Mouse (Mus musculus) neural tube, embryonic 15.5 days (tissue): ENCODE results near the gene Hoxa7. TPM values are rescaled to one million over a fixed set of nuclear protein-coding genes. Genes with fewer than 3 reads are reported as not detected.

ENCODE experiments used
- ATAC-seq: fragments of 200-750 bp; cut with Nextera tagmentation; 2 replicates; pipeline ENCODE4 v1.8.0; 2017; ENCODE audit warnings: mild to moderate bottlenecking, moderate TSS enrichment, moderate library complexity; ENCODE audit not compliant: low FRiP score
- H3K27ac ChIP-seq: fragments of 300-500 bp; sonication (generic); replicated peaks from 2 replicates; pipeline ENCODE4 v1.5.1; 2015; ENCODE audit warnings: mild to moderate bottlenecking, inconsistent platforms
- H3K27me3 ChIP-seq: fragments of 300-500 bp; sonication (generic); replicated peaks from 2 replicates; pipeline ENCODE4 v1.6.1; 2015; ENCODE audit warnings: inconsistent platforms
- H3K36me3 ChIP-seq: fragments of 300-500 bp; sonication (generic); 2 replicates; pipeline ENCODE4 v1.6.1; 2015; ENCODE audit warnings: inconsistent platforms
- H3K4me1 ChIP-seq: fragments of 300-500 bp; sonication (generic); 2 replicates; pipeline ENCODE4 v1.6.1; 2015; ENCODE audit warnings: inconsistent platforms
- H3K4me2 ChIP-seq: fragments of 300-500 bp; sonication (generic); 2 replicates; pipeline ENCODE4 v1.6.1; 2015; ENCODE audit warnings: inconsistent platforms, mild to moderate bottlenecking, moderate library complexity
- H3K4me3 ChIP-seq: fragments of 300-500 bp; sonication (generic); replicated peaks from 2 replicates; pipeline ENCODE4 v1.5.1; 2015; ENCODE audit warnings: mild to moderate bottlenecking, inconsistent platforms
- H3K9ac ChIP-seq: fragments of 300-500 bp; sonication (generic); replicated peaks from 2 replicates; pipeline ENCODE4 v1.6.1; 2015; ENCODE audit warnings: mild to moderate bottlenecking, inconsistent platforms
- H3K9me3 ChIP-seq: fragments of 300-500 bp; sonication (generic); replicated peaks from 2 replicates; pipeline ENCODE4 v1.6.1; 2016; ENCODE audit warnings: inconsistent platforms
- WGBS: fragments of 180-500 bp; shearing (Covaris S2); methylation state at CpG from one replicate; pipeline ENCODE4 v1.1.7; 2015; ENCODE audit warnings: mixed read lengths; 5-methylcytosine and 5-hydroxymethylcytosine counted together
- microRNA counts: library from miRNA; unstranded; fragments of <30 nt; microRNA quantifications from one replicate; lab custom pipeline; 2016
- microRNA-seq: library from miRNA; unstranded; fragments of <30 nt; microRNA quantifications from one replicate; pipeline ENCODE4, GENCODE M21; 2017
- polyA plus RNA-seq: library from polyadenylated mRNA; unstranded; fragments of >200 nt; fragmentation: Nextera tagmentation; extraction: Ambion mirVana; gene quantifications from 2 replicates; pipeline ENCODE4 v1.2.1, GENCODE M21; 2015

Gene Hoxa7
- polyA plus RNA-seq, 1 experiment from 2014 or later, result 109 TPM

- Histone ChIP-seq H3K9me3 (no peaks in the 10 kb centered on the region), H3K4me3 (0 out of 2 replicates have a peak overlapping the region, but pooled peaks have one; percentile 12), H3K9ac (peak overlapping the region; percentile 21), H3K27me3 (no peaks in the 10 kb centered on the region), H3K27ac (peak overlapping the region; percentile 91), H3K4me1 (peaks cover 94% of the 10 kb centered on the region), H3K4me2 (peak overlapping the region; percentile 86), H3K36me3 (no peaks in the 10 kb centered on the region)
- ATAC-seq, result no peak
- 18% methylated on average over 4 of the region's 4 CpGs for WGBS
Measured at GRCm38 (mm10) chr6:52166431-52167077, 55.1 kb downstream of the Hoxa7 start.

DNA sequence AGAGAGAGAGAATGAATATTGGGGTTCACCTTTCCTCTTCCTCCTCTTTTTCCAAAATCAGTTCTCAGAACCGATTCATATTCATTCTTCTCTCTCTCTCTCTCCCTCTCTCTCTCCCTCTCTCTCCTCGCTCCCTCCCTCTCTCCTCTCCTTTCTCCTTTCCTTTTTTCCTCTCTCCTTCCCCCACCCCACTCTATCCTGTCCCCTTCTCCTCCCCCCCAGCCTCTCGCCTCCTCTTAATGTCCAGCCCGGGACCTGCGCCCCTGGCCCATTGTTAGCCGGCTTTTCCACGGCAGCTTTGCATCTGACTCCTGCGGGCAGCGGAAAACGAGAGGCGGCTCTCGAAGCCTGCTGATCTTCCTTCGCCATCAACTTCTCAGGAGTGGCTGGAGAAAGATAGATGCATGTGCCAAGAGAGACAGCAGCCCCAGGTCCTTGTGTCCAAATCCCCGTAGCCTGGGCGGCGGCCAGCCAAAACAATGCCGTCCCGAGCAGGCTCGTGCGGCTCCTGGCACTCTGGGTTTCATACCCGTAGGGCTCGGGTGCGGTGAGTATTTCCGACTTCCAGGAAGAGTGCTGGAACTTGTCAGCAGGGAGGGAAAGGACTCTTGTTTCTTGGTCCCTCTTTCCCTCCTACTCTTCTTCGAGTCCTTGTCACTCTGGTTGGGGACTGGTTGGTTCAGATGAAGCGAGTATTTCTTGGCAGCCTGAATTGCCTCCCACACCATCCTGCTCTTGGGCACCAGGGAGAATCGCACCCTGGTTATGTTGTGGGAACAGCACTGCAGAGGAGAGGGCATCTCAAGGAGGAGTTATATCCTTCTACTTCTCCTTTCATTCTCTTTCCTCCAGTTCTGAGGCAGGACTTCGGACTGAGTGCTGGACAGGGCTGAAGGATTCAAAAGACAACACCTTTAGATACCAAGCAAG is 55.9 kb downstream of the Hoxa7 start:
- H3K27ac ChIP-seq, result peak overlapping the region; percentile 91
- H3K4me1 ChIP-seq, result peaks cover 92% of the 10 kb centered on the region

GRCm38 (mm10) chr6:52164626-52165440 is 56.8 kb downstream of the Hoxa7 start, which contains the start of gene Hoxa2:
TSS of gene Hoxa2 (minus strand) at chr6:52164831.
- Histone ChIP-seq H3K9ac (peak within 1 kb of the TSS; percentile 66), H3K27me3 (no peaks in the 10 kb centered on the region), H3K9me3 (no peaks in the 10 kb centered on the region), H3K36me3 (no peaks in the 10 kb centered on the region), H3K4me3 (peak within 1 kb of the TSS; percentile 45), H3K4me2 (peak within 1 kb of the TSS; percentile 86), H3K27ac (peak within 1 kb of the TSS; percentile 91), H3K4me1 (peaks cover 92% of the 10 kb centered on the region)
- WGBS, result 2% methylated on average over 25 of the region's 25 CpGs
- ATAC-seq, result peak; percentile 29; the same call in 1 of the 2 replicates

More for the DNA sequence above, 55.9 kb downstream of the Hoxa7 start:
- ATAC-seq, result no peak
- 5% methylated on average over 27 of the region's 28 CpGs for WGBS
- H3K36me3 ChIP-seq, result no peaks in the 10 kb centered on the region
- no peaks in the 10 kb centered on the region for H3K27me3 ChIP-seq
- H3K4me2 ChIP-seq, result peak overlapping the region; percentile 86
- H3K9me3 ChIP-seq, result no peaks in the 10 kb centered on the region
- H3K9ac ChIP-seq, result peak overlapping the region; percentile 66
- H3K4me3 ChIP-seq, result peak overlapping the region; percentile 45

MicroRNAs within 50 kb of the gene (microRNA counts, 519-probe panel; counts per million panel counts)
- 3,309 counts per million, percentile 81 among the panel's probes with 10 or more counts for microRNA mmu-miR-196b (lab: Ali Mortazavi, UCI)

Small RNA genes within 50 kb of the gene (microRNA-seq; reads per million reads assigned to microRNA genes)
- 4,361 reads per million, percentile 92 among the genes with 10 or more reads in this experiment for gene Mir196b

Other genes with a start within 250 kb of the Hoxa7 start
- 29.5 and 30.1 TPM in 2 replicates for gene Skap2, start 209.3 kb downstream of the Hoxa7 start, polyA plus RNA-seq
- gene Hoxa1, start 63.5 kb downstream of the Hoxa7 start, polyA plus RNA-seq, result 1.1 and 1.3 TPM in 2 replicates
- 7.2 and 12.0 TPM in 2 replicates for gene Hoxa2, start 57.0 kb downstream of the Hoxa7 start, polyA plus RNA-seq
- gene 5730596B20Rik, start 44.4 kb downstream of the Hoxa7 start, polyA plus RNA-seq, result 1.4 and 3.0 TPM in 2 replicates
- 2.3 and 5.7 TPM in 2 replicates for gene Hoxa4, start 30.1 kb downstream of the Hoxa7 start, polyA plus RNA-seq
- gene Hoxa5, start 17.3 kb downstream of the Hoxa7 start, polyA plus RNA-seq, result 26.8 and 73.9 TPM in 2 replicates
- gene Hoxa6, start 13.1 kb downstream of the Hoxa7 start, polyA plus RNA-seq, result 10.3 and 15.0 TPM in 2 replicates
- 10.7 and 14.6 TPM in 2 replicates for gene Hoxa3, start 8.5 kb downstream of the Hoxa7 start, polyA plus RNA-seq
- gene Gm28308, start 8.5 kb downstream of the Hoxa7 start, polyA plus RNA-seq, result not detected in 2 replicates
- gene Hoxa9, start 9.2 kb upstream of the Hoxa7 start, polyA plus RNA-seq, result 64.3 and 77.5 TPM in 2 replicates
- gene Hoxa10, start 19.0 kb upstream of the Hoxa7 start, polyA plus RNA-seq, result 48.9 and 69.7 TPM in 2 replicates
- gene Hoxa11, start 24.0 kb upstream of the Hoxa7 start, polyA plus RNA-seq, result 4.3 and 9.6 TPM in 2 replicates
- gene Hoxa13, start 39.0 kb upstream of the Hoxa7 start, polyA plus RNA-seq, result 0.08 and 0.26 TPM in 2 replicates
- 0.82 and 1.9 TPM in 2 replicates for gene Evx1, start 91.6 kb upstream of the Hoxa7 start, polyA plus RNA-seq